In genomic region chr4:153442522-153442921, GRCm38 (mm10) we compare ENCODE assay signal across 29 mouse cellular contexts. TPM values are rescaled to one million over a fixed set of nuclear protein-coding genes. Genes with fewer than 3 reads are reported as not detected.
DNase-seq lines count a peak whose midpoint lies in the region; ATAC-seq and TF ChIP-seq lines count a peak whose summit lies in the region.
"Had no signal": no experiment of that assay in that cellular context is flagged by ENCODE, and none has a peak within 500 bp of the region (broad histone marks: within the 10 kb centered on the region; RNA-seq: fewer than 3 reads in every experiment).

No protein-coding gene starts in this region.

- TF ChIP-seq CTCF in layer of hippocampus, adult 2 months (conservative IDR thresholded peaks at IDR 0.05) = no peak
- no peak for TF ChIP-seq CTCF in brain, embryonic 14.5 days (IDR thresholded peaks at IDR 0.05; ENCODE audit: borderline replicate concordance, extremely low read depth, insufficient read depth, insufficient read length)

- no peak overlapping the region for H3K4me3 ChIP-seq in layer of hippocampus, adult 2 months
- H3K4me3 ChIP-seq: embryonic facial prominence, embryonic 12.5 days; embryonic facial prominence, embryonic 15.5 days; gastrocnemius, adult 2 months; heart, adult 2 months; heart, embryonic 12.5 days; heart, embryonic 15.5 days; hindbrain, embryonic 10.5 days; hindbrain, embryonic 13.5 days; intestine, embryonic 15.5 days had no signal

- peak overlapping the region; percentile 69 for H3K27ac ChIP-seq in layer of hippocampus, adult 2 months
- H3K27ac ChIP-seq: embryonic facial prominence, embryonic 12.5 days; embryonic facial prominence, embryonic 15.5 days; gastrocnemius, adult 2 months; heart, adult 2 months; heart, embryonic 15.5 days; hindbrain, embryonic 13.5 days; intestine, embryonic 15.5 days had no signal

- peak; percentile 32 for DNase-seq in adrenal gland, adult 2 months
- DNase-seq in adrenal gland, postnatal 4 days (ENCODE audit: low spot score in 2 of 2) = no peak
- no peak for DNase-seq in layer of hippocampus, adult 2 months (ENCODE audit: low spot score in 2 of 2)
- DNase-seq in layer of hippocampus, postnatal 10 days (ENCODE audit: low spot score in 2 of 2) = no peak
- DNase-seq in adrenal gland, postnatal 25 days = peak; percentile 35
- peak; percentile 18 for DNase-seq in brain, embryonic 14.5 days (ENCODE audit: low read depth)
- DNase-seq in heart, adult 8-10 months (ENCODE audit: low spot score) = no peak
- DNase-seq: cerebellum, adult 18-20 months; cerebellum, adult 9-10 months; cerebellum, postnatal 14 days; forebrain, postnatal 0 days; gastrocnemius, adult 2 months; gastrocnemius, postnatal 25 days; heart, adult 2 months; heart, postnatal 10 days; heart, postnatal 36 days; kidney, adult 11 months had no signal

- no peak for ATAC-seq in granulocyte monocyte progenitor cell, adult 5-6 weeks (replicated peaks; ENCODE audit: poor library complexity, severe bottlenecking)
- ATAC-seq: activated CD4-positive, CD25-positive, alpha-beta regulatory T cell, adult 4 months; forebrain, embryonic 14.5 days; forebrain, postnatal 0 days; hindbrain, embryonic 16.5 days; intestine, embryonic 15.5 days had no signal

- no peak for TF ChIP-seq POLR2A in brain, embryonic 14.5 days (IDR thresholded peaks at IDR 0.05; ENCODE audit: borderline replicate concordance, extremely low read depth, insufficient read depth, insufficient read length, poor library complexity, severe bottlenecking)

RNA-seq across cellular contexts. Expression of gene Ajap1, which starts 40.1 kb away (rescaled TPM):
- total RNA-seq in adrenal gland, adult 2 months (2021) = 1 to 10 TPM; 1.4 to 9.9 TPM
- polyA plus RNA-seq in adrenal gland, adult 2 months (2012; rRNA removed) = 8.2 and 9.0 TPM in 2 replicates
- total RNA-seq in adrenal gland, postnatal 4 days (2021) = 10 to 100 TPM; 20.9 to 23.7 TPM
- 10 to 100 TPM; 48.3 to 49.0 TPM for total RNA-seq in layer of hippocampus, adult 2 months (2021)
- total RNA-seq in layer of hippocampus, postnatal 10 days (2021) = 10 to 100 TPM; 32.6 to 34.1 TPM
- total RNA-seq in adrenal gland, postnatal 25 days (2021) = 5.4 and 13.4 TPM in 2 replicates
- 9.1 and 19.9 TPM in 2 replicates for polyA plus RNA-seq in brain, embryonic 14.5 days (2012; rRNA removed)
- not detected in 2 replicates for total RNA-seq in granulocyte monocyte progenitor cell, adult 5-6 weeks (2014; fragmentation: Nextera tagmentation)
- total RNA-seq in granulocyte monocyte progenitor cell, adult 5-6 weeks (2017) = not detected in 2 replicates
- under 1 TPM; 0.17 to 0.44 (median 0.20) TPM for total RNA-seq in heart, adult 8-10 months (2022)
- total RNA-seq: common myeloid progenitor, adult 5-6 weeks had no signal
- polyA plus RNA-seq: activated CD4-positive, CD25-positive, alpha-beta regulatory T cell, adult 4 months; heart, adult 2 months had no signal

Comparison
In these comparisons a context has a peak if more than half of its experiments do, and no peak if none do; other contexts are left out.
1. DNase-seq: peak in adrenal gland, adult 2 months (single experiment), adrenal gland, postnatal 25 days (single experiment) and brain, embryonic 14.5 days (single experiment); none in adrenal gland, postnatal 4 days (0 of 2), layer of hippocampus, adult 2 months (0 of 2), layer of hippocampus, postnatal 10 days (0 of 2) and heart, adult 8-10 months (single experiment).